Mouse (Mus musculus): ENCODE measurements around the gene Tkt. TPM values are rescaled to one million over a fixed set of nuclear protein-coding genes. Genes with fewer than 3 reads are reported as not detected.

The Tkt gene
- polyA plus RNA-seq, 1 experiment from 2014 or later = 91.9 TPM

DNA sequence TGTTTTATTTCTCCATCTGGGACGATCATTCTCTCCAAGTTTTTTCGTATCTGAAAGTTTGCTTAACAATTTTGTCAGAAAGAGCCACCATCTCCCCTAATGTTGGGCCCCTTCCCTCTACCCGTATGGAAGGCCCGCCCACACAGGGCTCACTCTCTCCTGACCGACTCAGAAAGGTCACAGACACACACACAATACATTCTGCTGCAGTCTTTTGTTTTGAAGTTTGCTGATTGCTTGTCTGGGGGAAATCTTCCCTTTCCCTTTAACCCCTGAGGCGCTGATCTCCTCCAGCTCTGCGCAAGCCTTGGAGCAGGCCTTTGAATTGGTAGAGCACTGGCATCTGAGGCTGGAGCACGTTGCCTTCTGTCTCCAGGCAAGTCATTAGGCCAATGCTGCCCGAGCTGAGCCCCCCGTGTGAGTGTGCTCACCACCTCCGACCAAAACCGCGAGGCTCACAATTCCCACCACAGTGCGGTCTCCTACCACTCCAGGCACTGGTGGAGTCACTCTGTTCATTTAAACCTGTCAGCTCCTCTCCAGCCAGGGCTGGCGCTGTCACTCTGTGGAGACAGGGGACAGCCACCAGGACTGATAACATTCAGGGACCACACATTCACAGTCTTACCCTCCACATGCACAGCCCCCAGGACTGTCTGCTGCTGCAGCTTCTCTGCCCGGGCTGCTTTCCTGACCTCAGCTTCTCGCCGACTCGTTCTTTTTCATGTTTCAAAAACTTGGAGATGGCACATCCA lies 36.5 kb downstream of the Tkt start:
- H3K27me3 ChIP-seq (replicated peaks; ENCODE audit: control insufficient read depth, insufficient read depth, low read length) = no peaks in the 10 kb centered on the region
- no peak overlapping the region for H3K4me2 ChIP-seq (ENCODE audit: low read depth, low read length)
- no peak overlapping the region for H3K4me3 ChIP-seq (ENCODE audit: low read depth, low read length)
- 49% methylated on average over 19 of the region's 19 CpGs for WGBS
- H3K36me3 ChIP-seq (ENCODE audit: control insufficient read depth, insufficient read depth, low read length) = no peaks in the 10 kb centered on the region
- DNase-seq (ENCODE audit: low spot score) (peak; percentile 64), ATAC-seq (ENCODE audit: low read depth) (peak; percentile 30; the same call in 1 of the 2 replicates)
- H3K9ac ChIP-seq (ENCODE audit: low read depth, low read length) = peak overlapping the region; percentile 17; the same call in 1 of the 2 replicates
- no peaks in the 10 kb centered on the region for H3K9me3 ChIP-seq (ENCODE audit: control insufficient read depth, low read length)
- peaks cover 18% of the 10 kb centered on the region for H3K4me1 ChIP-seq (ENCODE audit: control insufficient read depth, insufficient read depth, low read length)
- no peak overlapping the region for H3K27ac ChIP-seq (replicated peaks; ENCODE audit: low read depth, low read length)

DNA sequence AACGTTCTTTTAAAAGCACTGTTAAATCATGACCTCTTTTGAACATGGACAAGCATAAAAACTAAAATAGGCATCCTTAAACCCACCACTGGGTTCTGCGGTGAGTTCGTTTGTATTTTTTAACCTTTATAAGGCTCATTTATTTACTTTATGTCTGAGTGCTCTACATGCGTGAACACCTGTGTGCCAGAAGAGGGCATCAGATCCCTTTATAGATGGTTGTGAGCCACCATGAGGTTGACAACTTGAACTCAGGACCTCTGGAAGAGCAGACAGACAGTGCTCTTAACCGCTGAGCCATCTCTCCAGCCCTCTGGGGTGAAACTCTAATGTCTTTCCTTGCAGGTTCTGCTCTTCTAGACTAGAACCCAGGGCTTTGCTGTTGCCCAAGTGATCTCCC lies 37.2 kb downstream of the Tkt start:
- Histone ChIP-seq H3K36me3 (ENCODE audit: control insufficient read depth, insufficient read depth, low read length) (no peaks in the 10 kb centered on the region), H3K27me3 (replicated peaks; ENCODE audit: control insufficient read depth, insufficient read depth, low read length) (no peaks in the 10 kb centered on the region), H3K4me1 (ENCODE audit: control insufficient read depth, insufficient read depth, low read length) (peaks cover 18% of the 10 kb centered on the region), H3K4me2 (ENCODE audit: low read depth, low read length) (no peak overlapping the region), H3K9ac (ENCODE audit: low read depth, low read length) (no peak overlapping the region), H3K4me3 (ENCODE audit: low read depth, low read length) (no peak overlapping the region), H3K9me3 (ENCODE audit: control insufficient read depth, low read length) (no peaks in the 10 kb centered on the region), H3K27ac (replicated peaks; ENCODE audit: low read depth, low read length) (no peak overlapping the region)
- ATAC-seq (ENCODE audit: low read depth) = no peak
- DNase-seq (ENCODE audit: low spot score) = no peak
- WGBS = 89% methylated on average over 5 of the region's 5 CpGs

DNA sequence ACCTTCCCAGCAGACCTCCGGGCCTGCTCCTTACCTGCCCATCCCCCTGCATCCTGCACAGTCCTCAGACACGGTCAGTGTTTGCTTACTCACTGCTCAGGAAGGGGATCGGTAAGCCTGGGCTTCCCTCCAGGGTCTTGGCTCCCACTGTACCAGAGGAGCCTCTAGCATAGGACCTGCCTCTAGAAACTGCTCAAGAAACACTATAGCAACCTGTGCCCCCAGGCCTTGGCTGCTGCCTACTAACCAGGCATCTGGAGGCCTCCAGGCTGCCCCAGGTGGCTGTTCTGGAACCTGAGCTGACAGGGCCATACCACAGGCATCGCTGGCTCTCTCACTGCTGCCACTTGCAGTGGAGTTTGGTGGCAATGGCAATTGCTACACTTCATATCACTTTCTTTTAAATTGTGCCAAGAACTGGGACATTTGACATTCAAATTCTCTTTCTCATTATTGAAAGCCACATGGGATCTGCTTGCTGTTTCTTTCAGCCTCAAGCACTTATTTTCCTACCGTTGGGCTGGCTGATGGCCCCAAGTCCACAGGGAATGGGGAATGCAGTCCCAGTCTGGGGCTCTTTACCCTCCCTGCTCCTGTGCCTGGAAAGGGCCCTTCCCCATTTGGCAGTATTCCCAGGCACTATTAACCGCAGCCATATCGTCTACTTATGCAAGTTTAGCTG lies 38.8 kb downstream of the Tkt start:
- WGBS = 26% methylated on average over 7 of the region's 7 CpGs

DNA sequence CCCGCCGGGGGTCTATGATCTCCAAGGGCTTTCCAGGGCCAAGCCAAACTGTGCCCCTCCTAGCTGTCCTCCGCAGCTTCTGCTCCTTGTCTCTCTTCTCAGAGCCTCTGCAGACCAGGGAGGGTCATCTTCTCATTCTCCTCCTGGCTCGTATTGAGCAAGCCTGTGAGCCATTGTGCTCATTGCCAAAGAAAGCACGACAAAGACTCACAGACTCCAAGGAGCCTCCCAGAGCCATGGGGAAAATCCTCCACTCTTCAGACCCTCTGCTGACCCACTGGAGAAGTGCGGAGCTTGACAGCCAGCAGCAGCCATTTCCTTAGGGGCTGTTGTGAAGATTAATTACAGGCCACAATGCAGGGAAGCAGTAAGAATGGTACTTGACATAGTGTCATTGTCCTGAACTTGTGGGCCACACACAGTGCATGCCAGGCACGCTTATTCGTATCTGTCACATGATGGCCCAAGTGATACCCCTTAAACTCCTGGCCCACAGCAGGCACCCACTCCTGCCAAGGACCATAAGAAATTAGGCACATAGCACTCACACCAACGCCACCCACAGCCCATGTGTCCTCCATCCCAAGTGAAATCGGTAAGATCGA lies 42.0 kb downstream of the Tkt start:
- Histone ChIP-seq H3K4me2 (ENCODE audit: low read depth, low read length) (no peak overlapping the region), H3K36me3 (ENCODE audit: control insufficient read depth, insufficient read depth, low read length) (no peaks in the 10 kb centered on the region), H3K4me3 (ENCODE audit: low read depth, low read length) (no peak overlapping the region), H3K9me3 (ENCODE audit: control insufficient read depth, low read length) (no peaks in the 10 kb centered on the region), H3K4me1 (ENCODE audit: control insufficient read depth, insufficient read depth, low read length) (peaks cover 25% of the 10 kb centered on the region), H3K27ac (replicated peaks; ENCODE audit: low read depth, low read length) (no peak overlapping the region), H3K9ac (ENCODE audit: low read depth, low read length) (no peak overlapping the region), H3K27me3 (replicated peaks; ENCODE audit: control insufficient read depth, insufficient read depth, low read length) (no peaks in the 10 kb centered on the region)
- 77% methylated on average over 11 of the region's 11 CpGs for WGBS
- ATAC-seq (ENCODE audit: low read depth) (no peak), DNase-seq (ENCODE audit: low spot score) (no peak)

More for the DNA sequence above, 38.8 kb downstream of the Tkt start:
- no peaks in the 10 kb centered on the region for H3K9me3 ChIP-seq (ENCODE audit: control insufficient read depth, low read length)
- H3K27ac ChIP-seq (replicated peaks; ENCODE audit: low read depth, low read length) = peak overlapping the region; percentile 48
- H3K27me3 ChIP-seq (replicated peaks; ENCODE audit: control insufficient read depth, insufficient read depth, low read length) = no peaks in the 10 kb centered on the region
- ATAC-seq (ENCODE audit: low read depth) = peak; percentile 77
- no peak overlapping the region for H3K9ac ChIP-seq (ENCODE audit: low read depth, low read length)
- no peak overlapping the region for H3K4me3 ChIP-seq (ENCODE audit: low read depth, low read length)
- H3K4me2 ChIP-seq (ENCODE audit: low read depth, low read length) = no peak overlapping the region
- H3K4me1 ChIP-seq (ENCODE audit: control insufficient read depth, insufficient read depth, low read length) = peaks cover 18% of the 10 kb centered on the region
- no peaks in the 10 kb centered on the region for H3K36me3 ChIP-seq (ENCODE audit: control insufficient read depth, insufficient read depth, low read length)
- DNase-seq (ENCODE audit: low spot score) = peak; percentile 85

DNA sequence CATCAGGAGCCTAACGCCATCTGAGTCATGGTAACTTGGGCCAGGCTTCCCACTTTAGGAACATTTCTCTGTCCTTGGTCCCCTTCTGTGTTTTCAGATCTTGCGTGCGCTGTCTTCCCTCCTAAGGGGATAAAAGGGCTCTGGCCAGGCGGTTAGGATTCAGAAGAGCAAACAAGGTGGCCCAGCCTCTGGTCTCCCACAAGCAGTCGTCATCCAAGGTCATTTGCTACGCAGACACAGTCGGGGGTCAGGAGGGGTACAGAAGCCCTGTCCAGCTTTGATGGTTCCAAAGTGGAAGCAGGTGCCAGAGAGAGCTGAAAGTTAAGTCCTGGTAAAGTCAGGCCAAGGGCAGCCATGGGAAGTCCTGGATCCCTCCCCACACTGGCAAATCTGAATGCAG lies 42.8 kb downstream of the Tkt start:
- no peak for ATAC-seq (ENCODE audit: low read depth)
- no peaks in the 10 kb centered on the region for H3K27me3 ChIP-seq (replicated peaks; ENCODE audit: control insufficient read depth, insufficient read depth, low read length)
- WGBS = 53% methylated on average over 7 of the region's 7 CpGs
- no peak overlapping the region for H3K27ac ChIP-seq (replicated peaks; ENCODE audit: low read depth, low read length)
- H3K4me2 ChIP-seq (ENCODE audit: low read depth, low read length) = no peak overlapping the region
- no peak for DNase-seq (ENCODE audit: low spot score)
- peaks cover 25% of the 10 kb centered on the region for H3K4me1 ChIP-seq (ENCODE audit: control insufficient read depth, insufficient read depth, low read length)
- H3K36me3 ChIP-seq (ENCODE audit: control insufficient read depth, insufficient read depth, low read length) = peaks cover 5% of the 10 kb centered on the region; the same call in 1 of the 2 replicates
- no peaks in the 10 kb centered on the region for H3K9me3 ChIP-seq (ENCODE audit: control insufficient read depth, low read length)
- no peak overlapping the region for H3K4me3 ChIP-seq (ENCODE audit: low read depth, low read length)
- H3K9ac ChIP-seq (ENCODE audit: low read depth, low read length) = no peak overlapping the region

DNA sequence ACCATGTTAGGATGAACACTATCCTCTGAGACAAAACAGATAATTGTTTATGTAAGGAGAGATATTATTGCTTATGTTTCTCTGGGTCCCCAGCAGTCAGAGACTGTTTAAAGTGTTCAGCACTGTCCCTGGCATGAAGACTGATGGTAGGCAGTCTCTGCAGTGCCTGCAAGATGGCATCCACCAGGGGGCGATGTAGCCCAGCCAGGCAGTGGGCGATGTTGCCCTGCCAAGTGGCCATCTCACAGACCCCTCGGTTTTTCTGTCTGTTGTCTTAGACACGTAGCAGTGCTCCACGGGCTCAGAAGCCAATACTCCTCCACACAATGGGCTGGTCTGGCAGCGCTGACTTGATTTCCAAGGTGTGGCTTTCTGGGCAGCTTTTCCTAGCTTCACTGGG lies 43.3 kb downstream of the Tkt start:
- ATAC-seq (ENCODE audit: low read depth) (no peak), DNase-seq (ENCODE audit: low spot score) (peak; percentile 74)
- Histone ChIP-seq H3K27me3 (replicated peaks; ENCODE audit: control insufficient read depth, insufficient read depth, low read length) (no peaks in the 10 kb centered on the region), H3K36me3 (ENCODE audit: control insufficient read depth, insufficient read depth, low read length) (peaks cover 10% of the 10 kb centered on the region; the same call in 1 of the 2 replicates), H3K9me3 (ENCODE audit: control insufficient read depth, low read length) (no peaks in the 10 kb centered on the region), H3K27ac (replicated peaks; ENCODE audit: low read depth, low read length) (no peak overlapping the region), H3K9ac (ENCODE audit: low read depth, low read length) (no peak overlapping the region), H3K4me3 (ENCODE audit: low read depth, low read length) (no peak overlapping the region), H3K4me2 (ENCODE audit: low read depth, low read length) (no peak overlapping the region; the same call in 1 of the 2 replicates), H3K4me1 (ENCODE audit: control insufficient read depth, insufficient read depth, low read length) (peaks cover 23% of the 10 kb centered on the region)
- WGBS = 14% methylated on average over 6 of the region's 6 CpGs

DNA sequence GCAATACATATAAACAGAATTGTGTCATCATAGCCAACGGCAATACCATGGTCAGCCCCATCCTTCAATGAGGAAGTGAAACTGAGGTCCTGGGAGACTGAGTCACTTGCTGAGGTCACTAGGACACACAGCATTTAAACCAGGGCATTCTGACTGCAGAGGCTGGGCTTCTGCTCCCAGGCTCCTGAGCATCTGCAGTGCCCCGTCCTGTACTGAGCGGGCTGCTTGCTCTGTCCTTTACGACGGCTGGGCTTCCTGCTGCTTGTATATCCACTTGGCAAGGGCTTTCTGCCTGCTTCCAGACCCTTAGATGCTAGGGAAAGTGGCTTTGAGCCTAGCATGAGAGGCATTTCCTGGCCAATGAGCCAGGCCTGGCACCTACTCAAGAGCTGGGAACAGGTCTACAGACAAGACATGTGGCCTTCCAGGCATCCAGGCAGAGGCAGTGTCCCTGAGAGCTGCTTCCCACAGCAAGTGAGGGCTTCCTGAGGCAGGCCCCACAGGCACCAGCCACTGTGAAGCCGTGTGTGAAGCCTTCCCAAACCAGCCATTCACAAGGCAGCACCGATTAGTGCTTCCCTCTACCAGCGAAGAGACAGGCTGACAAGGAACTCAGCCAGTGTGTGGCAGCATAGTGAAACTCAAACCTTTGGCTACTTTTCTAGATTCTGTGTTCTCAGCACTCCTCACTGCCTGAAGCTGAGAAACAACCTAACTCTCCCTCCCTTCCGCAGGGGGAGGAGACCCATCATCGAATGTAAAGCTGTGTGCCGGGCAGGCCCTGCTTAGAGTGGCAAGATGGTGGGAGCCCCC lies 45.3 kb downstream of the Tkt start:
- H3K4me1 ChIP-seq (ENCODE audit: control insufficient read depth, insufficient read depth, low read length) = peaks cover 13% of the 10 kb centered on the region
- peak overlapping the region; percentile 82 for H3K27ac ChIP-seq (replicated peaks; ENCODE audit: low read depth, low read length)
- H3K36me3 ChIP-seq (ENCODE audit: control insufficient read depth, insufficient read depth, low read length) = peaks cover 27% of the 10 kb centered on the region; the same call in 1 of the 2 replicates
- H3K9me3 ChIP-seq (ENCODE audit: control insufficient read depth, low read length) = no peaks in the 10 kb centered on the region
- peak; percentile 82 for DNase-seq (ENCODE audit: low spot score)
- peak; percentile 54 for ATAC-seq (ENCODE audit: low read depth)
- H3K27me3 ChIP-seq (replicated peaks; ENCODE audit: control insufficient read depth, insufficient read depth, low read length) = no peaks in the 10 kb centered on the region
- 51% methylated on average over 11 of the region's 11 CpGs for WGBS
- H3K4me2 ChIP-seq (ENCODE audit: low read depth, low read length) = no peak overlapping the region
- H3K9ac ChIP-seq (ENCODE audit: low read depth, low read length) = no peak overlapping the region
- H3K4me3 ChIP-seq (ENCODE audit: low read depth, low read length) = no peak overlapping the region

DNA sequence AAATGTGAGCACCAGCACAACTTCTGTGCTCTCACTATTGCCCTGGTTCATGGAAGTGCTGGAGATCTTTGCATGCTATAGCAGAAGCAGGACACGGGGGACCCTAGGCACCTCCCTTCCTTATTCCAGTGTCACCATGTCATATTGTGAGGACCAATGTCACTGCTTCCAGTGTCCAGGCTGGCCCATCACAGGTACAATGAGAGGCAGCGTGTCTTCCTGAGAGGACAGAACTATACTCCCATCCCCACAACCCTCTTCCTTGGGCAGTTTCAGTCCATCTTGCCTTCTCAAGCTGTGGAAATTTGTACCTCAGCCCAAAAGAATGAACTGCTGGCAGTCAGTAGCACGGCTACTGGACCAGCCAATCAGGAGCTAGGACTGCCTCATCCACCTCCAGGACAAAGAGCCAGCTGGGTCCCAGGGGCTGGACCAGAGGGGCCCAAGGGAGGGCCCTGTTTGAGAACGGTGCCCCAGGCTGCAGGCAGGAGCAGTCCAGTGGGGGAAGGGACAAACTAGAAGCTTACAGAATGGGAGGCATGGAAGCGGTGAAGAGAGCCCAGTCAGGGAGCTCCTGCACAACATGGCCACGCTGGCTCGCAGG lies 46.0 kb downstream of the Tkt start:
- no peak overlapping the region for H3K4me2 ChIP-seq (ENCODE audit: low read depth, low read length)
- peaks cover 13% of the 10 kb centered on the region for H3K4me1 ChIP-seq (ENCODE audit: control insufficient read depth, insufficient read depth, low read length)
- H3K27ac ChIP-seq (replicated peaks; ENCODE audit: low read depth, low read length) = peak overlapping the region; percentile 82
- no peak overlapping the region for H3K4me3 ChIP-seq (ENCODE audit: low read depth, low read length)
- H3K27me3 ChIP-seq (replicated peaks; ENCODE audit: control insufficient read depth, insufficient read depth, low read length) = no peaks in the 10 kb centered on the region
- no peaks in the 10 kb centered on the region for H3K9me3 ChIP-seq (ENCODE audit: control insufficient read depth, low read length)
- DNase-seq (ENCODE audit: low spot score) (peak; percentile 81), ATAC-seq (ENCODE audit: low read depth) (peak; percentile 81)
- peaks cover 35% of the 10 kb centered on the region for H3K36me3 ChIP-seq (ENCODE audit: control insufficient read depth, insufficient read depth, low read length)
- H3K9ac ChIP-seq (ENCODE audit: low read depth, low read length) = no peak overlapping the region
- WGBS = 45% methylated on average over 7 of the region's 7 CpGs

All from embryonic facial prominence, embryonic 14.5 days (tissue).